Mouse (Mus musculus): ENCODE measurements around the gene Ahsg. TPM values are rescaled to one million over a fixed set of nuclear protein-coding genes. Genes with fewer than 3 reads are reported as not detected.

Ahsg gene
- total and polyA plus RNA-seq, 3 experiments, result 8.0 to 15.1 (median 8.6) TPM

DNA sequence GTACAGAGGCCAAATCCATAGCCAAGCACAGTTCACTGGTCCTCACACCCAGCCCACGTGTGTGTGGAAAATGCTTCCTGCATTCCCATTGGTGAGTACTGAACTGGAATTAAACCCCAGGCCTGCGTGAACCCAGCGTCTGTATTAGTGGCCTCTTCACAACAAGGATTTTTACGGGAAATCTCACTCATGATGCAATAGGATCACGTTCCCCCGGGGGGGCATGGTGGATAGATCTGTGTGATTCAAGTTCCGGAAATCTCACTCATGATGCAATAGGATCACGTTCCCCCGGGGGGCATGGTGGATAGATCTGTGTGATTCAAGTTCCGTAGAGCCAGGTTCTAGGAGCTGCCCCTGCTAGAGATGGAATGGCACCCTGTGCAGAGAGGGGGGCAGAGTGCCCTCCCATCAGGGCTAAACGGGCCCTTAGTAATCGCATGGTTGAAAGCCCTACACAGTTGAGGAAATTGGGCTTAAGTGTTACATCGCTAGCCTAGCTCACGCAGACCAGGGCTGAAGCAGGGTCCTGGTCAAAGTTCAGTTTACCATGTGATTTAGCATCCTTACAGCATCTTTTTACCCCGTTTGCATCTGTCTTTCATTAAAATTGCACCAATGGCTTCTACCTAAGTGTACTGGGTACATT is 27.7 kb downstream of the Ahsg start:
- Histone ChIP-seq H3K9ac (ENCODE audit: low read depth, low read length) (no peak overlapping the region), H3K27ac (no peak overlapping the region), H3K79me2 (replicated peaks; ENCODE audit: control insufficient read depth, insufficient read depth, low read length) (no peaks in the 10 kb centered on the region), H3K4me3 (no peak overlapping the region), H3K36me3 (ENCODE audit: control insufficient read depth, insufficient read depth, low read length) (no peaks in the 10 kb centered on the region), H3K4me1 (ENCODE audit: control insufficient read depth, insufficient read depth, low read length) (no peaks in the 10 kb centered on the region), H3K27me3 (ENCODE audit: control insufficient read depth, insufficient read depth, low read length) (no peaks in the 10 kb centered on the region)
- WGBS, result 79% methylated on average over 15 of the region's 15 CpGs
- TF ChIP-seq POLR2A (IDR thresholded peaks at IDR 0.05; ENCODE audit: insufficient read depth, low read depth, low read length) (no peak), EP300 (IDR thresholded peaks at IDR 0.05; ENCODE audit: insufficient read depth, low read depth, low read length) (no peak), CTCF (IDR thresholded peaks at IDR 0.05) (no peak)
- DNase-seq, result no peak
- intact Hi-C loops (cut with DNase I), result no loop called here

DNA sequence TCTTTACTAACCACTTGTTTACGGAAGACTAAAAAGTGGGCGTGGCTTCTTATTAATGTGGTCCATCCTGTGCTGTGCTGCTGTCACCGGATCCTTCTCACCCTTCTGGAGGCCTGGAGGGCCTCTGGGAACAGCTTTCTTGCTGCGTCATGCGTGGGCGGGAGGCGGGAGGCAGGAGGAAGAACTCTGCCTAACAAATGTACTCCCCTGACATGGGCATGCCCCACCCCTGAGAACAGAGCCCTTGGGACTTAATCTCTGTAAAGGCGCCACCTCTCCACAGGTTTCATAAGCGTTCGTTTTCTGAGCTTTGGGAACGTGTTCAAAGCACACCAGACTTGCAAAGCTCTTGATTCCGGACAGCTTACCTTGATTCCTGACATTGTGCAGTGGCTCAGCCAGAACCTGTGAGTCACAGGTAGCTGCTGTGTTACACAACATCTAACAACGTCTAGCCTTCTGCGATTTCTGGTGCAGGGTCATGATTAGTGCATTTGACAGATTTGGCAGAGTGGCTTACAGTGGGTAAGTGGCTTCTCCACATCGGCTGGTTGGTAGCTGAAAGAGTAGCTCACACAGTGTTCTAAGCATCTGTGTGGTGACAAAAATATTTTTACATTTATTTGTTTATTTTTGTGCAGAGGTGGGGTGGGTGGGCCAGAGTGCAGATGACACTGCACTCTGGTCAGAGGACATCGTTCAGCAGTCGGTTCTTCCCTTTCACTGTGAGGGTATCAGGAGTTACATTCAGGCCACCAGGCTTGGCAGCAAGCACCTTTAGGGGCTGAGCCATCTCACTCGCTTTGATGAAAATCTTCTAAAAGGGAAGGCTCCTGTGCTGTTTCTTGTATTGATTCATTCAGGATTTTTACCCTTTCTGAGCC is 29.1 kb downstream of the Ahsg start:
- TF ChIP-seq EP300 (IDR thresholded peaks at IDR 0.05; ENCODE audit: insufficient read depth, low read depth, low read length) (no peak), CTCF (IDR thresholded peaks at IDR 0.05) (no peak), POLR2A (IDR thresholded peaks at IDR 0.05; ENCODE audit: insufficient read depth, low read depth, low read length) (no peak)
- no peak overlapping the region for H3K9ac ChIP-seq (ENCODE audit: low read depth, low read length)
- no peaks in the 10 kb centered on the region for H3K27me3 ChIP-seq (ENCODE audit: control insufficient read depth, insufficient read depth, low read length)
- no peaks in the 10 kb centered on the region for H3K4me1 ChIP-seq (ENCODE audit: control insufficient read depth, insufficient read depth, low read length)
- intact Hi-C loops (cut with DNase I), result no loop called here
- H3K4me3 ChIP-seq, result no peak overlapping the region
- H3K36me3 ChIP-seq (ENCODE audit: control insufficient read depth, insufficient read depth, low read length), result no peaks in the 10 kb centered on the region
- DNase-seq, result peak; percentile 38 to 39
- WGBS, result 41% methylated on average over 18 of the region's 18 CpGs
- no peak overlapping the region for H3K27ac ChIP-seq
- no peaks in the 10 kb centered on the region for H3K79me2 ChIP-seq (replicated peaks; ENCODE audit: control insufficient read depth, insufficient read depth, low read length)

DNA sequence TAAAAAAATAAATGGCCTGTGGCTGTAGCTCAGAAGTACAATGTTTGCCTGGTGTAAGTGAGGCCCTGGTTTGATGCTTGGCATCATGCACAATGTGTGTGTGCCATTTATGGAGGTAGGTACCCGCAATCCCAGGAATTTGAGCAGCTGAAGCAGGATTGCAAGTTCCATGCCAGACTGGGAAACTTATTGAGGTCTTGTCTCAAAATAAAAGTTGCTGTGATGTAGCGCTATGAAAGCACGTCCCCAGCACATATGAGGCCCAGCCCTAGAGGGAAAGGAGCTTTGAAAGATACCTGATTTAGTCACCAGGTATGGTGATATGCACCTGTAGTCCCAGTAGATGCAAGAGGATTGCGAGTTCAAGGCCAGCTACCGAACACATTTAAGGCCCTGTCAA is 30.7 kb downstream of the Ahsg start:
- TF ChIP-seq CTCF (IDR thresholded peaks at IDR 0.05) (no peak), POLR2A (IDR thresholded peaks at IDR 0.05; ENCODE audit: insufficient read depth, low read depth, low read length) (no peak), EP300 (IDR thresholded peaks at IDR 0.05; ENCODE audit: insufficient read depth, low read depth, low read length) (no peak)
- no peak overlapping the region for H3K4me3 ChIP-seq
- WGBS, result 92% methylated on average over 5 of the region's 5 CpGs

DNA sequence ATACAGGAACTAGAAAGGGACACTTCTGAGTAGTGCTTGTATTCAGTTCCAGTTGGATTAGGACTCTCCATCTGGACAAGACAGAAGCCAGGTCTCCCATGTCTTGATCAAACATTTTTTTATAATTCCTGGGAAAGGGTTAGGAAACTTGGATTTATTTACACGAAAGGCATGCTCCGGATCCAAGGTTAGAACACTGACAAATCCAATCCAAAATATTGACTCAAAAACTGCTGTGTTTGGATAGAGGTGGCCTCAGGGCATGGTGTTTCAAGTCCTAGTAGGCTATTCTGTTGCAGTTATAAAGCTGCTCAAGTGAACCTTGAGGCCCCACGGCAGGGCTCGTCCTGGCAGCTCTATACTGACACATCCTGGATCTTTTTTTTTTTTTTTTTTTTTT is 31.4 kb downstream of the Ahsg start:
- no peaks in the 10 kb centered on the region for H3K4me1 ChIP-seq (ENCODE audit: control insufficient read depth, insufficient read depth, low read length)
- no peak for TF ChIP-seq POLR2A (IDR thresholded peaks at IDR 0.05; ENCODE audit: insufficient read depth, low read depth, low read length)
- TF ChIP-seq CTCF (IDR thresholded peaks at IDR 0.05), result no peak
- no peak for TF ChIP-seq EP300 (IDR thresholded peaks at IDR 0.05; ENCODE audit: insufficient read depth, low read depth, low read length)
- H3K27me3 ChIP-seq (ENCODE audit: control insufficient read depth, insufficient read depth, low read length), result no peaks in the 10 kb centered on the region

More for the DNA sequence above, 30.7 kb downstream of the Ahsg start:
- intact Hi-C loops (cut with DNase I), result no loop called here
- H3K9ac ChIP-seq (ENCODE audit: low read depth, low read length), result no peak overlapping the region
- DNase-seq, result no peak
- no peak overlapping the region for H3K27ac ChIP-seq
- no peaks in the 10 kb centered on the region for H3K27me3 ChIP-seq (ENCODE audit: control insufficient read depth, insufficient read depth, low read length)
- H3K36me3 ChIP-seq (ENCODE audit: control insufficient read depth, insufficient read depth, low read length), result no peaks in the 10 kb centered on the region
- no peaks in the 10 kb centered on the region for H3K4me1 ChIP-seq (ENCODE audit: control insufficient read depth, insufficient read depth, low read length)
- H3K79me2 ChIP-seq (replicated peaks; ENCODE audit: control insufficient read depth, insufficient read depth, low read length), result no peaks in the 10 kb centered on the region

DNA sequence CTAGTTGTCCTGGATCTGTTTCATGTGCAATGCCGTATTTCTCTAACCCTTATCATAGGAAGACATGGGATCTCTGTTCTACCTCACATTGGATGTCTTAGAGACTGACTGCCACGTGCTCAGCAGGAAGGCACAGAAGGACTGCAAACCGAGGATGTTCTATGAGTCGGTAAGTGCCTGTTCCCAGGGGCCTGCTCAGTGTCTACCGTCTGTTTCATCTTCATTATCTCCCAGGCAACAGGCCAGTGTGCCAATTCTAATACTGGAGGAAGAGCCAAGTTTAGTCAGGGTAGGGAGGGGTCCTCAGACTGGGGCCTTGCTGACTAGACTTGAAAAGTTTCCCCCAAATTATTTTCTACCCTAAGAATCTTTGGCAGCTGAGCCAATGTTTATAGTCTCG is 38.5 kb downstream of the Ahsg start:
- Histone ChIP-seq H3K27me3 (ENCODE audit: control insufficient read depth, insufficient read depth, low read length) (no peaks in the 10 kb centered on the region), H3K27ac (no peak overlapping the region), H3K36me3 (ENCODE audit: control insufficient read depth, insufficient read depth, low read length) (no peaks in the 10 kb centered on the region), H3K79me2 (replicated peaks; ENCODE audit: control insufficient read depth, insufficient read depth, low read length) (no peaks in the 10 kb centered on the region), H3K9ac (ENCODE audit: low read depth, low read length) (no peak overlapping the region), H3K4me1 (ENCODE audit: control insufficient read depth, insufficient read depth, low read length) (no peaks in the 10 kb centered on the region), H3K4me3 (no peak overlapping the region)
- DNase-seq, result no peak
- WGBS, result 41% methylated on average over 6 of the region's 6 CpGs
- TF ChIP-seq CTCF (IDR thresholded peaks at IDR 0.05), result no peak
- no peak for TF ChIP-seq POLR2A (IDR thresholded peaks at IDR 0.05; ENCODE audit: insufficient read depth, low read depth, low read length)
- no peak for TF ChIP-seq EP300 (IDR thresholded peaks at IDR 0.05; ENCODE audit: insufficient read depth, low read depth, low read length)
- intact Hi-C loops (cut with DNase I), result no loop called here

More for the DNA sequence above, 31.4 kb downstream of the Ahsg start:
- no peak for DNase-seq
- Histone ChIP-seq H3K79me2 (replicated peaks; ENCODE audit: control insufficient read depth, insufficient read depth, low read length) (no peaks in the 10 kb centered on the region), H3K27ac (no peak overlapping the region), H3K9ac (ENCODE audit: low read depth, low read length) (no peak overlapping the region), H3K36me3 (ENCODE audit: control insufficient read depth, insufficient read depth, low read length) (no peaks in the 10 kb centered on the region), H3K4me3 (no peak overlapping the region)
- 63% methylated on average over 4 of the region's 4 CpGs for WGBS
- intact Hi-C loops (cut with DNase I), result no loop called here
